Mouse (Mus musculus) cerebellum, postnatal 10 days (tissue): ENCODE measurements around the gene Zfp36.
"Not testable (repeated sequence)": the region's sequence is repeated elsewhere in the genome, so short reads cannot be mapped to it uniquely, and the experiment has no call there.

Source experiments
- DNase-seq, 2 experiments: peaks; one replicate each; pipeline ENCODE4 v3.0.0; 2021; ENCODE audit warnings: mixed read lengths in 2 of 2

Zfp36 gene

DNA sequence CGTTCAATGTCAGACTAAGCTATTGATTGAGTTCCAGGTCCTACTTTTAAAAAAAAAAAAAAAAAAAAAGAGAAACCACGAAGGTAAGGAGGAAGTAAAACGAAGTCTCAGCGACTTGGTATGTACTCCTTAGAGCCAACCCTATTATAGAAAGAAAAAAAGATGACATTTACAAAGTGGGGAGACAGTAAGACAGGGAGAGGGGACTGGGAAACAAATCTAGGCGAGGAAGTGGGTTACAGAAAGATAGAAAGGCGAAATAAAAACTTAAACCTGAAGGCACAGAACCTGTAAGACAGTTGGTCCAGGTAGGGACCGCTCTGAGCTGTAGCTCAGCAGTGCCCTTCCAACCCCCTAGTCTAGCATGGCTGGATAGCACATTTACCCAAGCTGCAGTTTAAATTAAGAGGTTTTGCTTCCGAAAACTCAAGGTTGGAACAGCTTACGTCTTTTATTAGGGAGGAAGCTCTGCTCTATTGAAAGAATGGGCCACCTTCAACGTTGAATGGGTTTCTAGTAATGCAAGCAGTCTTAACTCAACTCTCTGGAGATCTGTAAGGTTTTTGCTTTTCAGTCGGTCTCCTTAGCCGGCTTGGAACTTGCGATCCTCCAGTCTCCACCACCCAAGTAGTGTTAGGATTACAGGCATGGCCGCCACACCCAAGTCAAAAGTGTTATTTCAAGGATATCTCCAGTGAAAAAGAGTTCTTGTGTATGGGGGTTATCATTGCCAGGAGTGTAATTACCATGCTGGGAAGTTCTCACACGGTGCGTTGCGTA lies at the start of gene Zfp36:
TSS of gene Zfp36 (minus strand) at position 17 of the 780 bp plus-strand sequence.
- DNase-seq: no peak

DNA sequence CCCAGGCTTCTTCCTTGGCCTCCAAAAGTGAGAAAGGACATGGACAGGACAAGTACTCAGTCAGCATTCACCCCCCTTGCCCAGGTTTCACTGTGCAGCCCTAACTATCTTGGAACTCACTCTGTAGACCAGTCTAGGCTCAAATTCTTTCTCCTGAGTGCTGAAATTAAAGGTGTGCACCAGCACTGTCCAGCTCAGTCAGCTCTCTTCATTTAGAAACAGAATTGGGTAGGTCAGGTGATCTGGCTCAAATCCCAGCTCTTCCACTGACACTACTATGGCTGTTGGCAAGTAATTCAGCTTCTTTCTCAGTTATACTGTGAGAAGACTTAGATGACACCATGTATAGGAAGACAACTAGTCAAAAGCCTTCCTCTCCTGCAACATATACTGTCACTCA lies 47.7 kb upstream of the Zfp36 start:
- no peak for DNase-seq

DNA sequence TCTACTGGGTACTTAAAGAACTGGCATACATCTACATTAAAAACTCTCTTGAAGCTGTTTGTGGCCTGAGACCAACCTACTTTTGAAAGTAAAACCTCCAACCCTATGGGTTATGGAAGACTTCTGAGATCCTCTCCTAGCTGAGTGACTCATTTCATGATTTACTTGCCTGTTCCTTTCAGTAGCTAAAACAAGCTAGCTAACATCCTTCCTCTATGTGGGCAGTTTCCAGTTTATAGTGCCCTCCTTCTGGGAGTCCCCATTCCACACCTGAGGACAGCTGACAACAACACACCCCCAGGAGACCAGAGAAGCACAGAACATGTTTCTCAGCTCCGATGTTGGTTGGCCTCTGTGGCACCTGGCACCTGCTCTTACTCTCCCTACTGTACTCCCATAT lies 43.0 kb upstream of the Zfp36 start:
- no peak for DNase-seq

DNA sequence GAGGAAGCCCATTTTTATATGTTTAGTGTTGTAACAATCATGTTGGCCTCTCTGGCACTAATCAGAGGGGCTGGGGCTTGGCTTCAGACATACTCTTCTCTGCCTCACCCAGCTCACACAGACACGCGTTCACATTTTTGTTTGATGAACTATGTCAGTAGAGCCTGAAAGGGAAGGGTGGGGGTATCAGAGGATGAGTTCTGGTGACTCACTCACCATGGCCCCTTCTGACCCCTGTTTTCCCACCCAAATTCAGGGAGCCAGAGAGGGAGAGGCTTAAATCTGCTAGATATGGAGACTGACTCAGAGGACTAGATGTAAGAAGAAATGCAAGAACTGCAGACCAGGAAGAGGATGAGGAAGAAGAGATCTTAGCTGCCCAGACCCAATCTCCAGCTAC lies 39.4 kb upstream of the Zfp36 start:
- DNase-seq: no peak

DNA sequence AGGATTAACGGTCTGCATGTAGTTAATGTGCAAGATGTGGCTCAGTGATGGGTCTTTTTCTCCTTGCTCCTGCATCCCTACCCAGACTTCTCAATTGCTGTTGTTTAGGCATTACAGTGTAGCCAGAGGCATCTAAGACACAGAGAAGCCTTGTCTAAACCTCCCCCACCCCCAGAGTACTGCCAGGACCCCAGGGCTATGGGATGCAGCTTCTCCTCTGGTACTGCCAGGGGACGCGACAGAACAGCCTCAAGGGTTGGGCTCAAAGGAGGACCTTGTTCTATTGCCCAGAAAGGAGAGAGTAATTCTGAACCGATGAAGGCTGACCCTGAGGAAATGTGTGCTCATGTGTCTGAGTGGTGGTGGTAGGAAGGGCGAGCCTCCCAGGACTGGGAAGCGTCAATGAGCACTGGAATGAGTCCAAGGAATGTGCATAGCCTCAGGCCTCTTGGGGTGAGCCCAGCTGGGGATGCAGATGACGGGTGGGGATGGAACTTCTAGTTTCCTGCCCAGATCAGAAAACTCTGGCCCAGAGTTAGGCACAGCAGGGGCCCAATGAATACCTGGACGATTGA lies 38.1 kb upstream of the Zfp36 start:
- peak; percentile 36 to 53 for DNase-seq

DNA sequence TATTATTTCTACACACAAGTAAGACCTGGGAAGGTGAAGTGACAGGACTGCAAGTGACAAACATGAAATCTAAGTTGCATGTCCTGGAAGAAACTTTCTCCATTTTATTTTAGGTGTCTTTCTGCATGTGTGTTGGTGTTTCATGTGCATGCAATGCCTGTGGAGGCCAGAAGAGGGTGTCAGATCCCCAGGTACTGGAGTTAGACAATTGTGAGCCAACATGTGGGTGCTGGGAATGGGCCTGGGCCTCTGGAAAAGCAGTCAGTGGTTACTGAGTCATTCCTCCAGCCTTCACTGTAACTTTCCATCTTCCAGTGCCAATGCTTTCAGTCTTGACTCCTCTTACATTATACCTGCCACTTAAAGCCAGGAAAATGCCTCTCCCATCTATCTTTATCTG lies 37.3 kb upstream of the Zfp36 start:
- DNase-seq: no peak

DNA sequence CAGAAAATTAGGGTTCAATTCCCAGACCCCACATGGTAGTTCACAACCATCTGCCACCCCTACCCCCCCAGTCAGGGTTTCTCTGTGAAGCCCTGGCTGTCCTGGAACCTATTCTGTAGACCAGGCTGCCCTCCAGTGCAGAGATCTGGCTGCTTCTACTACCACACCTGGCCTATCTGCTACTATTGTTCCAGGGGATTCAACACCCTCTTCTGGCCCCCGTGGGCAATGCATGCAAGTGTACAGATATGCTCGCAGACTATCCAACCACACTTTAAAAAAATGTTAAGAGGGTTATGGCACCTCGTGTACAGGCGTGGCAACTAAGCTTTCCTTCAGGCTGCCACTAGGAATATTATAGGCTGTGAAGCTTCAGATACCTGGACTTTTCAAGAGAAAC lies 32.8 kb upstream of the Zfp36 start:
- DNase-seq: no peak

DNA sequence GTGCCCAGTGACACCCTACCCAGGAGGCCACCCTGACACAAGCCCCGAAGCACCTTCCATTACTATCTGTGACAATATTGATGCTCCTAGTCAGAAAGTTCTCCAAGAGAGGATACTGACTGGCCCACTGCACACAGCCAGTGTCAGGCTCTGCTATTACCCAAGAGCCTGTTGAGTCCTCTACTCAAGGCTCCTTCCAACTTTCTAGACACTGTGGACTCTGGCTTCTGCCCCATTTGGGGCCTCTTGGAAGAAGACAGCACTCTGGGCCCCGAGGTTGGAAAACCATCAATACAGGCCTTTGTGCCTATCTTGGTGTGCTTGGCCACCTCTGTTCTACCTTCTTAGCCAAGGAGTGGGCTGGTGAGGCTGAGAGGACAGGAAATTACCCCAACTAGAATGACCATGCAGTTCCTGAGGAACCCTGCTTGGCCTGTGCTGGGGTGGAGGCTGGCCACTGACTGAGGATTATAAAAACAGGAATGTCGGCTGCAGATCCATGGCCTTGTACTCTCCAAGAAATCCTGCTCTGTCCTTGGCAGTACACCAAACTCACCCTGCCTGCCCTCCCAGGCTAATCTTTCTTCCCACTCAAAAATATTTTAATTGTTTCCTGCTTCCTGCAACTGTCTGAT lies 30.9 kb upstream of the Zfp36 start:
- peak in 1 of 2 experiments; percentile 25 for DNase-seq

DNA sequence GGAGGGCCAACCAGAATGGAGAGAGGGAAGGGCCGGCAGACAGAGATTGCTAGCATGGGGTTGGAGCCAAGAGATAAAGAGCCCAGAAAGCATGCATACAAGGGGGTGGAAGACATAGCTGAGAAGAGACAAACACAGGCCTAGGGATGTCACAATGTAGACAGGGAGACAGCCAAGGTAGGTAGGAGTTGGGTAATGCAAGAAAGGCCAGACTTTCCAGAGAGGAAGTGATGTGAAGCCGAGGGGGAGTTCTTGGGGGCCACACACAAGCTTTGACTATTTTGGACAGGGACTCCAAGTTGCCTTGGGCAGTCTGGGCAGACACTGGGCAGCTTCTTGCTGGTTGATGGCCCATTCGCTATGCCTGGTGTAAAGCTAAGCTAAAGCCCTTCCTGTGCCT lies 21.9 kb upstream of the Zfp36 start:
- no peak for DNase-seq

DNA sequence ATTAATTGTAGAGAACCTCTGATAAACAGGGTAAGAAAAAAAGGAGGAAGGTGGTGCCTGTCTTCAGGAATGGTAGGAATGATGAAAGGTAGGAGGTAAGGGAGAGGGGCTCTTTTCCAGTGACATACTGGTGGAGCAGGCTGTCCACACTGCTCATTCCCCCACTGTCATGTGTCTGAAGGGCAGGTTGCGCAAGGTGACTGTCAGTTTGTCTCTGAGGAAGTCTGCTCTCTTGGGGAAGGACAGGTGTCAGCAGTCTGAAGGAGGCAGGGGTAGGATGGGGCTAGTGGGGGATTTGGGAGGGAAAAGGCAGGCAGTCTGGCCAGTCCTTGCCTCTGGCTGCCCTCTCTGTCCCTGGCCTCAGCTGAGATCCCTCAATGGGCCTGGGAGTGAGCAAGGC lies 21.0 kb upstream of the Zfp36 start:
- no peak for DNase-seq

DNA sequence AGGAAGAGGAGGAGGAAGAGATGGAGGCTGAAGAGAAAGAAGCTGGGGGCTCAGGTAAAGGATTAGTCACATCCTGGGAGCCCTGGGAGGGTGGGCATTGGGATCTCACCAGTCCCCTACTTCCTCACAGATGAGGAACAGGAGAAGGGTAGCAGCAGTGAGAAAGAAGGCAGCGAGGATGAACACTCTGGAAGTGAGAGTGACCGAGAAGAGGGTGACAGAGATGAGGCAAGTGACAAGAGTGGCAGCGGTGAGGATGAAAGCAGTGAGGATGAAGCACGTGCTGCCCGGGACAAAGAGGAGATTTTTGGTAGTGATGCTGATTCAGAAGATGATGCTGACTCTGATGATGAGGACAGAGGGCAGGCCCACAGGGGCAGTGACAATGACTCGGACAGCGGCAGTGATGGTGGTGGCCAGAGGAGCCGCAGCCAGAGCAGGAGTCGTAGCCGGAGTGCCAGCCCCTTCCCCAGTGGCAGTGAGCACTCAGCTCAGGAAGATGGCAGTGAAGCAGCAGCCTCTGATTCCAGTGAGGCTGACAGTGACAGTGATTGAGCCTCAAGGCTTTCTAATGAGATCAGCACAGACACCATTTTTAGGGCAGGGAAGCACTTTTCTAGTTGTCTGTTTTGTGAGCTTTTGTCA lies 18.8 kb upstream of the Zfp36 start:
- no peak for DNase-seq

DNA sequence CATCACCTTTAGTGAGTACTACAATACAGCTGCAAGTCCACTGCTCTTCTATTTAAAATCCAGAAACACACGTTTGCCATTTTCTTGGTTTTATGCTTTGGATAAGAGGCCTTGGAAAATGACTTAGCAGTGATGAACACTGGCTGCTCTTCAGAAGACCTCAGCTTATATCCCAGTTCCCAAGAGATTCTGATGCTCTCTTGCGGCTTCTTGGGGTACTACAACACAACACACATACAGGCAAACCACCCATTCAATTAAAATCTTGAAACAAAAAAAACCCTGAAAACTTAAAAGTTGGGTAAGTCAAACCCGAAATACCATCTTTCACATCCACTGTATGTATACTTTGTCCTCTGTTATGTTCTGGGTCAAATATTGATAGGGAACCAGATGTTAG lies 17.9 kb upstream of the Zfp36 start:
- peak; percentile 65 to 73 for DNase-seq

DNA sequence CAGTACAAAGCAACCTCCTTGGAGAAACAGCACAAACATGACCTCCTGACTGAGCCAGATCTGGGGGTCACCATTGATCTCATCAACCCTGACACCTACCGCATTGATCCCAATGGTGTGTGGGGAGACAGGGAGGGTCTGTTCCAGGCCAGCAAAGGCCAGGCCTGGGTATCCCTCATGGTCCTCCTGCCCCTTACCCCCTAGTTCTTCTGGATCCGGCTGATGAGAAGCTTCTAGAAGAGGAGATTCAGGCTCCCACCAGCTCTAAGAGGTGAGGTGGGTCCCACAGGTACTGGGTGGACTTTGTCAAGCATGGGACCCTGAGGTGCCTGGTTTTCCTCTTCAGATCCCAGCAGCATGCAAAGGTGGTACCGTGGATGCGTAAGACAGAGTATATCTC lies 15.4 kb upstream of the Zfp36 start:
- DNase-seq: no peak

DNA sequence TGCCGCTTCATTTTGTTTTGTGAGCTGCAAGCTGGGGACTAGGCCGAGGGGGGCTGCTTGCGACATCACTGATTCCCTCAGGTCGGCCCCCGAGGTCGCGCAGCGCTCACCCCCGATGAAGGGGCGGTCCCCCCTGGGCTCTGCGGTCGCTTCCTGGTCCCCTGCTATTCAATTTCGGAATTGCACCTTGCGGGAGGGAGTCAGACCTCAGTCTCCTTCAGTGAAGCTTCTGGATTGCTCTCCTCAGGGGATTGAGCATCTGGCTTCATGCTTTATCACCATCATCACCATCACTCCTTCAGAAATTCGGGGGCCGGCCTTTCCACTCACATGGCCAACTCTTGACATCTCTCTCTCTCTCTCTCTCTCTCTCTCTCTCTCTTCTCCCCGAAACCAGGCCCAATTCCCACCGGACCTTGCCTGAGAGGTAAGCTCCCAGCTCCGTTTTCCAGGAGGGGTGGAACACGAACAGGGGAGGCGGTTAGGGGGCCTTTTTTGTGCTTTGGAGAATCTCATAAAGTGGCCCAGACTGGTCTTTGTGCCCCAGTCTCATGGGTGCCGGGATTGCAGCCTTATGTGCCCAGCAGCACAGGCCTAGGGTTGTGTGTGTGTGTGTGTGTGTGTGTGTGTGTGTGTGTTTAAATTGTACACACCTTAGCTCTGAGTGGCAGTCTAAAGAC lies 13.4 kb upstream of the Zfp36 start:
- DNase-seq: peak in 1 of 2 experiments; percentile 34

DNA sequence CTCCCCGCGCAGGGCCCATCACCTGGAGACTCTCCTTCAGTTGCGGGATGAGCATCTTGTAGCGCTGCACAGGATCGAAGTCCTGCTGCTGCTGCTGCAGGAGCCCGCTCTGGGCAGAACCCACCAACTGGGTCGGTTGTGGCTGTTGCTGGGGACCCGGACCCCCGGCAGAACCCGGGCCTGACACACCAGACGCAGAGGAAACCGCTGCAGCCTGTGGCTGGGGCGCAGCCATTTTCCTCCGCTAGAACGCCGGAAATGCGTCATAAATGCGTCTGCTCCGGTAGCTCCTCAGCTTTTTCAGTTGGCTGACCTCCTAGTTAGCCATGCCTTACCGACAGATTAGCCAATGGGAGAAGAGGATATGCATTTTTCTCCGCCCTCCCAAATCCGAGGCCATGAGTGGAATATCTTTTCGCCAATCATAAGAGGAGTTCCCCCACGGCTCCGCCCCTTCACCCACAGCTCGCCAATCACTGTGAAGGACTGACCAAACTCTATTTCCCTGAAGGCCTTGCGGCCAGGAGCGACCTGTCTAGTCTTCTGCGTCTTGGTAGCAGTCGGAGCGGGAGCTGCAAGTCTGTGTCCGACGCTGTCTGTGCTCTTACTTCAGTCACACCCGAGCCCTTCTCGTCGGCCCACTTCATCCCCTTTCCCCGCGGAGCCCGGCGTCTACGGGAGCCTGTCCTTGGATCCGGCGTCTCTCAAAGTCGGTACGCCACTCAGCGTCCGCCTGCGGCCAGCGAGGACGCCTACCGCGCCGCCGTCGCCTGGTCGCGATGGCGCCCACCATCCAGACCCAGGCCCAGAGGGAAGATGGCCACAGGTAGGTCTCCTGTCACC lies 12.6 kb upstream of the Zfp36 start, which contains the start of the genes Med29 and Paf1:
TSS of gene Med29 (minus strand) at position 280 of the 843 bp plus-strand sequence.
TSS of gene Paf1 (plus strand) at position 523 of the 843 bp plus-strand sequence.
- peak; percentile 96 to 98 for DNase-seq

DNA sequence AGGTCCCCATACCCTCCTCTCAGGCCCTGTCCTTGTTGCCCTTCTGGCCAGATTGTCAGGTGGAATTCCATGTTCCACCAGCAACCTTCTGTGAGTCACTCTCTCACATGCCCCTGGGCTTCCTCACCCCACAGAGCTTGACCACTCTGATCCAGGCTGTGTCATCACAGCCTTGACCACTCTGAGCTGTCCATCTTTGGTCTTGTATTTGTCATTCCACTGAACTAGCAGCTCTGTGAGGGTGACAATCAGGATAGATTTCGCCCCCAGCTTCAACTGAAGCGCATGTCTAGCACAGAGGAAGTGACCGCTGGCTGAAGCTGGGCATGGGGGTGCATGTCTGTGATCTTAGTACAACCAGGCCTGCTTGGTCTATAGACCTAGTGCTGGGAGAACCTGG lies 10.3 kb upstream of the Zfp36 start:
- DNase-seq: no peak

DNA sequence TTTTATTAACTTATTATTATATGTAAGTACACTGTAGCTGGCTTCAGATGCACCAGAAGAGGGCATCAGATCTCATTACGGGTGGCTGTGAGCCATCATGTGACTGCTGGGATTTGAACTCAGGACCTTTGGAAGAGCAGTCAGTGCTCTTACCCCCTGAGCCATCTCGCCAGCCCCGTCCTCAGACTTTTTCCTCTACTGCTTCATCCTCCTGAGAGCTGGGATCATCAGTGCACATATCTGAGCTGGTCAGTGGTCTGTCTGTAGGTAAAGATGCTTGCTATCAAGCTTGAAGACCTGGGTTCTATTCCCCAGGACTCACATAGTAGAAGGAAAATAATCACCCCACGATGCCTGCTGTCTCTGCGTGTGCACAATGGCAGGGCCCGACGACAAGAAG lies 7.3 kb upstream of the Zfp36 start:
- DNase-seq: not testable (repeated sequence)

DNA sequence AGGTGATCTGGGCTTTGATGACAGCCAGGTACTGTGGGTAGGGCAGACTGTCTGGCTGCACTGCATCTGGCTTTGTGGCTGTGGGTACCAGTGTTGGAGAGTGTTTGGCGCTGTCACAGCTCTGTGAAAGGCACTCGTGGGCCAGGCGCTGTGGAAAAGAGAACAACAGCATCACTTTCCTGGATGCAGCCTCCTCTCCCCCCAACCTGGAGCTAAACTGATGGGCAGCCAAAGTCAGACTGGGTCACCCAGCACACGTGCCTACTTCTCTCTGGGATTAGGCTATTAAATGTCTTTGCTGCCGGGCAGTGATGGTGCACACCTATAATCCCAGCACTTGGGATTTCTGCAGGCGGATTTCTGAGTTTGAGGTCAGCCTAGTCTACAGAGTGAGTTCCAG lies 6.8 kb upstream of the Zfp36 start:
- DNase-seq: not testable (repeated sequence)

DNA sequence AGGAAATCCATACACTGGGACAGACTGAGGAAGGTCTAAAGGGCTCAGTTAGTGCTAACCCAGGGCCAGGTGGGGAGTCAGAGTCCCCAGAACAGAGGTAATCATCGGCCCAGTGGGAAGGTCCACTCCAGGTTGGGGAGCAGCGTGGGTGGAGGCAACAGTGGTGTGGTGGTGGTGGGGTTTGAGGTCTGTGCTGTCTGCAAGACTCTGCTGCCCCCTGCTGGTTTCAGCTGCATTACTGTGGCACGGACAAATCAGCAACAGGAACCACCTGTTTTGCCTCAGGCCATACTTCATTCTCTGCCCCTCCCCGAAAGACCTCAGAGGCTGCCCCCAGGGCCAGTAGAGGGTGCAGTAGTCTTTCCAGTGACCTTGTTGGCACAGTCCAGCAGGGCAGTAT lies 6.4 kb upstream of the Zfp36 start:
- peak; percentile 89 to 92 for DNase-seq

DNA sequence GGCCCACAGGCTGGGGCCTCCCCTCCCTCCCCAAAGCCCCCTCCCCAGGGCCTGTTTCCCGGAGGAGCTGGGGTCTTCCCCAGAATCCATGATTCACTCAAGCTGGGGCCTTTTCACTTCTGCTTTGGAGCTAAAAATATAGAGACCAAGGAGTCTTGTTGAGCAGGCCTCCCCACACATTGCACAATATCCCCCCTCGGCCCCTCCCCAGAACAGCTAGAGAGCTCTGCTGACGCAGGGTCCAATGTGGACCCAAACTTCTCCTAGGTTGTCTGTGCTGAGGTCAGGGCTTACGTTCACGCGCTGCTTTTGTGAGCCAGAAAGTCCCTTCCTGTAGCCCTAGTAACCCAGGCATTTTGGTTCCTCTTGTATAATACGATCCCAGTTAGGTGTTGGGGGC lies 6.0 kb upstream of the Zfp36 start:
- DNase-seq: no peak

DNA sequence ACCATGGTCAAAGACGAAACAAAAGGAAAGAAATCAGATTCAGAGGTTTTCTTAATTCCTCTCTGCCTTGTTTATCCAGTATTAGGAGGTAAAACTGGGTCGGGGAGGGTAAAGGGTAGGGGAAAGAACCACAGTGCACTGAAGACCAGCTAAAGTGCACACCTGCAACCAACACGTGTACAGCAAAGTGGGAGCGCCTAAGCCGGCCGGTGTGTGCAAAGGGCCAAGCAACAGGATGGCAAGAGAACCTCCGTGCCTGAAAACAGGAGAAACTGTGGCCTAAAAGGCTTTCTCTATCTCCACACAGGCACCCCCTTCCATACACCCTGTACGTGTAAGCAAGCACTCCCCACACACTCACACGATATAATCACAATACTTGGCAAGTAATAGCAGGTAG lies 5.1 kb upstream of the Zfp36 start:
- DNase-seq: no peak

DNA sequence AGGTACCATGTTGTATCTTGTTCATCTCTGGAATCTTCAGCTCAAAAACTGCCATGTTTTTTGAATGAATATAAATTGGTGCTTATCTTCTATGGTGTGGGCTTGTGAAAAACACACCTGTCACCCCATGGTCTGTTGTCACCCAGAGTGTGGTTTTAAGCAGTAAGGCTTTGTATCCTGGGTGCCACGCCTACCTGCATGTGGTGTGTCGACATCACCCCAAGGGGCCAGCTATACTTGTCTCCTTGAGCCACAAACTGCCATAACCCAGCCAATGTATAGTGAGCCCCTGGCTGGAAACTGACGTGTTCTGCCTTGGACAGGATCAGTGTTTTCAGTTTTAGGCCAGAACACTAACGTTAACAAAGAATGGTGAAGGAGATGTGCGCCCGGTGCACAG lies 4.1 kb upstream of the Zfp36 start:
- no peak for DNase-seq
